Mouse (Mus musculus) heart, adult 10 weeks (tissue): ENCODE results near the gene Yeats4. TPM values are rescaled to one million over a fixed set of nuclear protein-coding genes. Genes with fewer than 3 reads are reported as not detected.

Experiments used
- polyA plus RNA-seq: library from polyadenylated mRNA; stranded (reverse); fragments of 350-450 nt; fragmentation: Illumina TruSeq; extraction: RNeasy Lipid Tissue Mini Kit (QIAGEN cat#74804); gene quantifications from one replicate; pipeline ENCODE4 v1.2.3, GENCODE M21; 2014; ENCODE audit warnings: low read depth, low replicate concordance

The Yeats4 gene
- 27.4 TPM for polyA plus RNA-seq

GRCm38 (mm10) chr10:117224102-117224990 is at the start of gene Yeats4:
TSS of gene Yeats4 (minus strand) at chr10:117224507.

GRCm38 (mm10) chr10:117238603-117239002 is 14.3 kb upstream of the Yeats4 start, which contains the start of gene 9530003J23Rik:
TSS of gene 9530003J23Rik (minus strand) at chr10:117238703.

Other genes with a start within 250 kb of the Yeats4 start
- gene Best3, start 238.2 kb downstream of the Yeats4 start, polyA plus RNA-seq: 4.6 TPM
- gene Lrrc10, start 179.2 kb downstream of the Yeats4 start, polyA plus RNA-seq: 181 TPM
- 143 TPM for gene Cct2, start 160.7 kb downstream of the Yeats4 start, polyA plus RNA-seq
- gene Frs2, start 76.0 kb downstream of the Yeats4 start, polyA plus RNA-seq: 17.4 TPM
- gene 9530003J23Rik, start 14.2 kb upstream of the Yeats4 start, polyA plus RNA-seq: not detected
- 250 TPM for gene Lyz2, start 57.8 kb upstream of the Yeats4 start, polyA plus RNA-seq
- gene Lyz1, start 68.4 kb upstream of the Yeats4 start, polyA plus RNA-seq: 3.1 TPM
- gene Cpsf6, start 155.5 kb upstream of the Yeats4 start, polyA plus RNA-seq: 22.6 TPM